Mouse (Mus musculus): ENCODE measurements at regions not wholly inside any gene's neighbourhood (a gene's known extent, or its start where the extent isn't known, plus 50 kb on each side); places are given as distances from the start of the nearest gene placed in this dataset.

DNA sequence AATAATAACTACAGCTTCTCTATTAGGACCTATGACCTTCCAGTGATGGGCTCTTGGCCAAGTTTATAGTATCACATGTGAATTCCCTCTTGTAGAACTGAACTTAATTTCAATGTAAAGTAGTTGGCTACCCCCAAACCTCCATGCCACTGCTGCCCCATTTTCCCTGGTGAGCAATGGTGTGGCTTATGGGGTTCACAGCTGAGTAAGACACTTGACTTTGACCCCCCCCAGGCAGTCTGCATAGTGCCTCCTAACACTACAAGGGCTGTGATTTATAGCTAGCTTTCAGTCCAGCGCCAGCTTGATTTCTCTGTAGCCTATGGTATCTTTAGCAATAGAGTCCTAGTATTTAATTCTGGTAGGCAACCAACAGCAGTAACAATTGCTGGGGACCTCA, 113.1 kb downstream of the Mis18a start:
- no peak for TF ChIP-seq CTCF (IDR thresholded peaks at IDR 0.05)
- DNase-seq (ENCODE audit: low read depth, low spot score), result no peak
- no peak for ATAC-seq
- ChIA-PET CTCF (no interaction called here), POLR2A (no interaction called here)
- no peaks in the 10 kb centered on the region for H3K27me3 ChIP-seq
- in situ Hi-C loops (cut with MboI; ENCODE audit: low pct_unique_long_range_greater_than_20kb), result no loop called here

DNA sequence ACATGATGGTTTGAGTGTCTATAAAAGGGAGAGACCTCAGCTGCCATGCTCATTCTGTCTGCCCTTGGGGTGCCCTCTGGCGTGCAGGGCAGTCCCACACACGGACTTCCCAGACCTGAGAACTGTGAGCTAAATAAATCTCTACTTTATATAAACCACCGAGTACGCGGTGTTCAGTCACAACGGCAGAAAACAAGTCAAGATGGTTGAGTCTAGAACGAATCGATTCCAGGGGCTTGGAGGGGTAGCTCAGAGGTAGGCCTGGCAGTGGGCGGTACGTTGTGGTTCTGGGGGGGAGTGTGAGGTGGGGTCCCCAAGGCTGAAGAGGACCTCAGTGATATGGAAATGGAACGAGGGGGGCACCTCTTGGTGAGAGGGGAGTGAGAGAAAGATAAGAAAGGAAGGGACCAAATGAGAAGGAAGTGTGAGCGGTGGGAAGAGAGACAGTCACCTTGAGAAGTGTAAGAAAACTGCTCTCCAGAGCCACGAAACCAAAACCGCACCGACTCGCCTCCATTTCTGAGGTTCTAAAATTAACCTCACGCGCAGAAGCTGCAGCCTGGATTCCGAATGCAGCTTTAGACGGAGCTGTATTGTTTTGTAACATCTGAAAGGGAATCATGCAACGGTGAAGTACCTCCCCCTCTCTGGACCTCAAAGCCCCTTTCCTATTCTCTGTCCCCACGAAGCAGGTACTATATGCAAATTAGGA, 117.0 kb downstream of the Mis18a start:
- DNase-seq (ENCODE audit: low read depth, low spot score) (no peak), ATAC-seq (no peak)
- in situ Hi-C loops (cut with MboI; ENCODE audit: low pct_unique_long_range_greater_than_20kb), result no loop called here
- ChIA-PET POLR2A (no interaction called here), CTCF (interaction anchor here (1.3 to 1.4 kb wide), 2 partner anchors 9 to 44 kb away, joined by 4 to 5 read pairs; no protein-coding TSS in a partner anchor)
- no peaks in the 10 kb centered on the region for H3K27me3 ChIP-seq
- TF ChIP-seq CTCF (IDR thresholded peaks at IDR 0.05), result no peak

DNA sequence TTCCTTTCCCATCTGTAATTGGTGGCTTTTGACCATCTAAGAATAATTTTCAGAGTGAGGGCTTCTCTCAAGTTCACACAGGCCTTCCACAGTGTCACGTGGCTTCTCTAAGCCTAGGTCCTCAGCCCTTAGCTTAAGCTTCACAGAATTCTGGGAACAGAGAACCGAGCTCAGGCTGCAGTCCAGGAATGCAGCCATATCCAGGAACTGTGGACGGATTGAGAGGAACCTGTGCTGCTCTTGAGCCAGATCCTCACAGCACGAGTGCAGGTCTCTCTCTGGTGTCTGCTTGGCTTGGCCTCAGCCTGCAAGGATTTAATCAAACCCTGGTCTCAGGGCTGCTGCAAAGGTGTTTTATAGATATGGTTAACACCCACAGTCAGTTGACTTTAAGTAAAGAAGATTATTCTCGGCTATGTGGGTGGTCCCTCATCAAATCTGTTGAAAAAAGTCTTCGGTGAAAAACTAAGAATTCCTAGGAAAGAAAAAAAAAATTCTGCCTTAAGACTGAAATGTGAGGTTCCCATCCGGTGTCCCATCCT, 127.8 kb downstream of the Mis18a start:
- in situ Hi-C loops (cut with MboI; ENCODE audit: low pct_unique_long_range_greater_than_20kb), result no loop called here
- ATAC-seq (no peak), DNase-seq (ENCODE audit: low read depth, low spot score) (no peak)
- no peak for TF ChIP-seq CTCF (IDR thresholded peaks at IDR 0.05)
- H3K27me3 ChIP-seq, result peaks cover 4% of the 10 kb centered on the region
- ChIA-PET POLR2A (interaction anchor here (0.6 kb wide), 1 partner anchor 38 kb away, joined by 8 read pairs; no protein-coding TSS in a partner anchor), CTCF (no interaction called here)

DNA sequence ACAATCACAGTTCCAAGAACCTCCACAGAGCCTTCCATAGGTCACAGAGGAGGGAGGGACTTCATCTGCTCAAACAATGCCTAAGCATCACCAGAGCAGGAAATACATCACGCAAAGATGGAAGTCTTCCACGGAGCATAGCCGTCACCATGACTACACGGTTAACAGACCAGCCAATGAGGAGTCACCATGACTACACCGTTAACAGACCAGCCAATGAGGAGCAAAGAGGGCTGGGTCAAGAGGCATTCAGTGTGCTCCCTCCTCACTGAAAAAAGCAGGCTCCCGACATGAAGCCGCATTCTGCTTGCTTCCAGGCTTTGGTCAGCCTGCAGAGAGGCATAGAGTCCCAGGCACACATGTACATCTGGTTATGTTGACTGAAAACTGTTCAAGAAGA, 128.5 kb downstream of the Mis18a start:
- CTCF ChIA-PET, result no interaction called here
- H3K27me3 ChIP-seq, result peaks cover 10% of the 10 kb centered on the region
- in situ Hi-C loops (cut with MboI; ENCODE audit: low pct_unique_long_range_greater_than_20kb), result no loop called here
- ATAC-seq (no peak), DNase-seq (ENCODE audit: low read depth, low spot score) (no peak)
- no peak for TF ChIP-seq CTCF (IDR thresholded peaks at IDR 0.05)
- POLR2A ChIA-PET, result no interaction called here

DNA sequence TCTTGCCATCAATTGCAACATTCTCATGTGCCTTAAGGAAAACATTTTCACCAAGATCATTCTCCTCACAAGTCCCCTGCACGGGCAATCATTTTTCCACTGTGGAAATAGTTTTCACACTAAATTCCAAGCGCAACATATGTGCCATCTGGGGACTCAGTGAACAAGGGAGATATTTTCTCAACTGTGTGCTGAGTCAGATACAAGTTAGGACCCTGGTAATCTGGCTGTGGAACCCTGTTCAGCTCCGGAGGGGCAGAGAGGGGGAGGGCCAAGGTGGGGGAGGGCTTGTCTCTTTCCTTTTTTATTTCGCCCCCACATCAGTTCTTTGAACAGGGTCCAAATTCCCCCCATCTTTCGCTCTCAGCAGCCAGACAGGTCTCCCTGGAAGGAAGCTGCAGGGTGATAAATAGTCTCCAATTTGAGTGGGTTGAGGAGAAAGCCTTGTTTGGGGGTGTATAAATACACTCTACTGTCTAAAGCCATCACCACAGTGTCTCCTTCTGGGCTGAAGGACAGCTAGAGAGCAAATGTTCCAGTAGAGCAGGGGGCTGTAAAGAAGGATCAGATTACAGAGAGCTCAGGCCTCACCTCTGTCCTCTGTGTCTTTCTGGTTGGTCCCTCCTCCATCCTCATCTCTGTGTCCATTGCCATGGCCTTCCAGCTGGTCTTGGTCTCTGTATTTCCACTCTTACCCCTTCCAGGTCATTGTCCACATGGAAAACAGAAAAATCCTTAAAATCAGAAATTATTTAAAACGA, 134.3 kb downstream of the Mis18a start:
- in situ Hi-C loops (cut with MboI; ENCODE audit: low pct_unique_long_range_greater_than_20kb), result no loop called here
- peaks cover 10% of the 10 kb centered on the region for H3K27me3 ChIP-seq
- DNase-seq (ENCODE audit: low read depth, low spot score), result no peak
- ChIA-PET POLR2A (no interaction called here), CTCF (interaction anchor here (2.0 kb wide), 1 partner anchor 10 kb away, joined by 6 read pairs; no protein-coding TSS in a partner anchor)
- ATAC-seq, result no peak
- TF ChIP-seq CTCF (IDR thresholded peaks at IDR 0.05), result no peak

DNA sequence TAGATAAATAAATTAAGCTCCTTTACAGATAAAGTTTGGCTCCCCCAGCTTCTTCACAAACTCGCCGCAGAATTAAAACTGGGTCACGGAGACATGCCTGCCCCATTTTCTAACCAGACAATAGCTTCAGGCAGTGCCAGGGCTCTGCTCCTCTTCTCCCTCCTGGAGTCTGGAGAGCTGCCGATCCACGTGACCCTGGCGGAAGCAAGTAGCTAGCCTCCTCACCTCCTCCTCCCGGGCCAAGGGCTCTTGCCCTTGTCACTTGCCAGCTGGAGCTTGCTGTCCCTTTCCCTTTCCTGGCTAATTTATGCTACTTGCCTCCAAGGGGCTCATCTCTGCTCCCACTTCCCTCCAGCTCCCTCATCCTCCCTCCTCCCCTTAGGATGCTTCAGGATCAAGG, 142.0 kb downstream of the Mis18a start:
- POLR2A ChIA-PET, result no interaction called here
- in situ Hi-C loops (cut with MboI; ENCODE audit: low pct_unique_long_range_greater_than_20kb), result no loop called here
- ATAC-seq (no peak), DNase-seq (ENCODE audit: low read depth, low spot score) (no peak)
- TF ChIP-seq CTCF (IDR thresholded peaks at IDR 0.05), result no peak
- no peaks in the 10 kb centered on the region for H3K27me3 ChIP-seq
- CTCF ChIA-PET, result interaction anchor here (1.1 kb wide), 1 partner anchor 22 kb away, joined by 4 read pairs; no protein-coding TSS in a partner anchor

DNA sequence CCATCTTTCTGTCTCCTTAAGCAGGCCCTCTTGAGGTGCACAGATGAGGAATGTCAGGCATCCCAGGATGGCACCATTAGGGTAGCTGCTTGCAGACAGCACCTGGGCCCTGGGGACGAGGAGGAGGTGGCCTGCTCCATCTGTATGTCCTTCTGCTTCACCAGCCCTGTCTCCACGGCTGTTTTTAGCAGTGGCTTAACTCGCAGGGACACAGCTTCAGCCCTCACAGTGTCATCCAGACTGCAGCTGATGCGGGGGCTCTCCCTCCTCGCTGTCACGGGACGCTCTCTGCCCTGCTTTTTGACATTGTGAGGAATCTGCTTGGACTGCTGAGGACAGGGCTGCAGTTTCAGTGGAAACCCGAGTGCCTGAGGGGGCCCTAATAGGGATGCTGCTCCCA, 146.8 kb downstream of the Mis18a start:
- in situ Hi-C loops (cut with MboI; ENCODE audit: low pct_unique_long_range_greater_than_20kb), result no loop called here
- DNase-seq (ENCODE audit: low read depth, low spot score) (no peak), ATAC-seq (no peak)
- POLR2A ChIA-PET, result interaction anchor here (0.6 kb wide), 1 partner anchor 224 kb away, joined by 3 read pairs; no protein-coding TSS in a partner anchor
- CTCF ChIA-PET, result no interaction called here
- no peaks in the 10 kb centered on the region for H3K27me3 ChIP-seq
- no peak for TF ChIP-seq CTCF (IDR thresholded peaks at IDR 0.05)

DNA sequence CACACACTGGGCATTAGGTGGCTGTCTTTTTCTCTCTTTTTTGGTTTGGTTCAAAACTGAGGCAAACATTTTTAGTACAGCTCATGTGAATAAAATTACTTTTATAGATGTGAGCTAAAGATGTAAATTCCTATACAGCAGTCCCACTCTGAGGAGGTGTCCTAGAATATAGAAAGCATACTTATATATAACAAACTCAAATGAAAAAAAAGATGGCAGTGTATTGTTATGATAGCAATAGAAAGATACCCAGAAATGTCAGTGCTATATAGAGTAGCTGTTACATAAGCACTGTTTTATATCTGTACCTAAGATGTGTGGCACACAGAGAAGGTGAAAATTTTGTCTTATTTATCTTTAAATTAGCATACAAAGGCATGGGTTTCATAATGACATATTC, 156.1 kb downstream of the Mis18a start:
- ChIA-PET CTCF (interaction anchor here (1.6 kb wide), 1 partner anchor 13 kb away, joined by 4 read pairs; no protein-coding TSS in a partner anchor), POLR2A (no interaction called here)
- in situ Hi-C loops (cut with MboI; ENCODE audit: low pct_unique_long_range_greater_than_20kb), result no loop called here
- no peaks in the 10 kb centered on the region for H3K27me3 ChIP-seq
- ATAC-seq (no peak), DNase-seq (ENCODE audit: low read depth, low spot score) (no peak)
- TF ChIP-seq CTCF (IDR thresholded peaks at IDR 0.05), result no peak

DNA sequence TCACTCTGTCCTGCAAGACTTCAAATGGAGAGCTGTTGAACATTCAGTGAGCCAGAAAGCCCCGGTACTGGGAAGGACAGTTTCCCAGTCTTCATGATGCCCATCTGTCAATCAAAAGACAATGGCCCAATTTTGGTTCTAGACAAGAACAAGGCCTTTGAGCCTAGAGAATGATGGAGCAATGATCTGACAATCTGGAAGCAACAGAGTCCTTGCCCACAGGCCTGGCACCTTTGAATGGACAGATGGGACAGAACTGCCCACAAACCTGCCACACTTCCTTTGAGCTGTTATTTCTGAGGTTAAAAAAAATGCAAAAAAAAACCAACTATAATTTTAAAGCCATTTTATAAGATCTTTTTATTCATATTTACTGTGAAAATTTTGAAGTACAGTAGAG, 157.4 kb downstream of the Mis18a start:
- in situ Hi-C loops (cut with MboI; ENCODE audit: low pct_unique_long_range_greater_than_20kb), result no loop called here
- no peaks in the 10 kb centered on the region for H3K27me3 ChIP-seq
- no peak for ATAC-seq
- no peak for DNase-seq (ENCODE audit: low read depth, low spot score)
- POLR2A ChIA-PET, result no interaction called here
- no peak for TF ChIP-seq CTCF (IDR thresholded peaks at IDR 0.05)
- CTCF ChIA-PET, result interaction anchor here (1.6 to 1.8 kb wide), 2 partner anchors 13 to 14 kb away, joined by 4 read pairs; no protein-coding TSS in a partner anchor

DNA sequence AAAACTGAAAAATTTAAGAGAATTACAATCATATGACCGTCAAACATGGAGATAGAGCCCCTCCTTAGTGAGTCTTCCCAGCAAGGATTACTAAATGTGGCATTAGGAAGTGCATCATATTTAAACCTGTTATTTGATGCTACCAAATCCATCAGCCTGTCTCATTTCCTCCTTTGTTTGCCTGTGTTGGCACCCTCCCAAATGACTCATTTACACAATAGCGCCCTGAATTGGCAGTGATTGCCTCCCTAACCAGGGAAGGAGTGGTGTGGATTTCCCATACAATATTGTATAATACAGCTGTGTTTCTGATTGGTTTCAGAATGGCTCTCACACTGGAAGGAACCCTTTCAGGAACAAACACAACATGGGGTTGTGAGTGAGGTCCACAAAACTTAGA, 162.0 kb downstream of the Mis18a start:
- CTCF ChIA-PET, result interaction anchor here (1.1 kb wide), 1 partner anchor 12 kb away, joined by 3 read pairs; no protein-coding TSS in a partner anchor
- POLR2A ChIA-PET, result interaction anchor here (0.6 kb wide), 1 partner anchor 207 kb away, joined by 3 read pairs; no protein-coding TSS in a partner anchor
- in situ Hi-C loops (cut with MboI; ENCODE audit: low pct_unique_long_range_greater_than_20kb), result no loop called here

DNA sequence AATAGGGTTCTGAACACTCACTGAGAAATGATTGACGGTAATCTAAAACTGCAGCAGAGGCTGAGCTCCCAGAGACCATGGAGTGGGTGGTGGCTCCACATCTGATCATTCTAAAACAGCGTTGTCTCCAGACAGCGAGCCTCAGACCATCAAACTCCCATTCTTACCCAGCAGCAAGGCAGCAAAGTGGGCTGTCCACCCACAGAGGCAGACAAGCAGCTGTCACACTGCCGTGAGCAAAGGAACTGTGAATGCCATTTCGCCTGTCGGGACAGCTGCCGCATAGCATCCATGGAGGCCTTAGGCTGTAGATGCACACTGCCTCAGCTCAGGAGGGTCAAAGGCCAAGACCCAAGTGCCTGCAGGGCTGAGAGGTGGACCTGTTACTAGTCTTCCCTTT, 167.3 kb downstream of the Hunk start:
- TF ChIP-seq CTCF (IDR thresholded peaks at IDR 0.05), result no peak
- H3K27me3 ChIP-seq, result no peaks in the 10 kb centered on the region
- ChIA-PET CTCF (no interaction called here), POLR2A (no interaction called here)
- ATAC-seq, result no peak
- no peak for DNase-seq (ENCODE audit: low read depth, low spot score)
- in situ Hi-C loops (cut with MboI; ENCODE audit: low pct_unique_long_range_greater_than_20kb), result no loop called here

More for the DNA sequence above, 162.0 kb downstream of the Mis18a start:
- TF ChIP-seq CTCF (IDR thresholded peaks at IDR 0.05), result no peak
- ATAC-seq, result no peak
- DNase-seq (ENCODE audit: low read depth, low spot score), result peak; percentile 25
- no peaks in the 10 kb centered on the region for H3K27me3 ChIP-seq

Data from Patski (cell line).